8 mouse cellular contexts compared by ENCODE assay signal in the genomic region with DNA sequence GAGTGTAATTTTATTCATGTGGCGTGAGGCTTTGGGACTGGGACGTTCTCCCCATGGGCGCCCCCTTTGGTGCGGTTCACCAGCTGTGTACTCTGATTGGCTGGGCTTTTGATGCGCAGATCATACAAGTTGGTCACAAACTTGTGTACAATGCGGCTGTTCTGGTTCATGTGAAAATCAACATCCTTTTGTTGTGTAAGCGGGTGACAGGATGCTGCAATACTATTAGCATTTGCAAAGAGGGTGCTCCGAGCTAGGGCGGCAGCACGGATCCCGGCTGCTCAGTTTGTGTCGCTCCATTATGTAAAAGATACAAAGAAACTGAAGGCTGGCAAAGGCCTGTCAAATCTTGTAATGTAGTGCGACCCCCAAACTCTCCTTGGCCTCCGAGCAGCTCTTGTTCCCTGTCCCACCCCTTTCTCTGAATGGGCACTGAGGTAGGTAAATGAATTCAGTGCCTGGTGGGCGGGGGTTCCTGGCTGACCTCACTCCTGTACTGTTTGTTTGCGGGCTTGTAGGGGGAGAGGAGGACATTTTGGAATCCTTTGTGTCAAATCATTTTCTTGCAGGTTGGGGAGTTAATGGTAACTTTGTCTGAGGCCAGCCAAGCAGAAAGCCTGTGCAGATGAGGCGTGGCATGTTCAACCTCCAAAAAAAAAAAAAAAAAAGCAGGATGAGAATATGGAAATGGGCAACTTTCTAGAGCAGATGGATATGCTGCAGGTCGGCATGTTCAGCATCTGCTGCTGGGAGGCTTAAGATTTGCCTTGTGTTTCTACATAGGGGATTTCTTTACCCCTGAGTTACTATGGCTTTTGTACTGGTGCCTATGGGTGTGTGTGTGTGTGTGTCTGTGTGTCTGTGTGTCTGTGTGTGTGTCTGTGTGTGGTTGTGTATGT.
DNase-seq lines count a peak whose midpoint lies in the region; ATAC-seq and TF ChIP-seq lines count a peak whose summit lies in the region.

No protein-coding gene starts in this region.

- H3K9me3 ChIP-seq in heart, embryonic 14.5 days (ENCODE audit: control insufficient read depth, low read length): no peaks in the 10 kb centered on the region
- H3K9me3 ChIP-seq in heart, embryonic 16.5 days (replicated peaks; ENCODE audit: control insufficient read depth, low read length): no peaks in the 10 kb centered on the region
- H3K9me3 ChIP-seq in midbrain, postnatal 0 days (ENCODE audit: low read length): no peaks in the 10 kb centered on the region

- no peaks in the 10 kb centered on the region for H3K27me3 ChIP-seq in heart, embryonic 14.5 days (ENCODE audit: control insufficient read depth, insufficient read depth, low read length)
- peaks cover 2% of the 10 kb centered on the region; the same call in 1 of the 2 replicates for H3K27me3 ChIP-seq in heart, embryonic 16.5 days (ENCODE audit: control insufficient read depth, insufficient read depth, low read length)
- H3K27me3 ChIP-seq in midbrain, postnatal 0 days (ENCODE audit: insufficient read depth, low read length): peaks cover 17% of the 10 kb centered on the region

- H3K4me3 ChIP-seq in heart, embryonic 14.5 days (ENCODE audit: control insufficient read depth in 1 of 2, insufficient read depth in 1 of 2, low read depth in 1 of 2, low read length in 2 of 2): peak overlapping the region; percentile 18 to 34
- H3K4me3 ChIP-seq in heart, embryonic 16.5 days (ENCODE audit: low read length): peak overlapping the region; percentile 32
- H3K4me3 ChIP-seq in midbrain, postnatal 0 days (ENCODE audit: low read depth, low read length): peak overlapping the region; percentile 20

- peak; percentile 53 for TF ChIP-seq CTCF in midbrain, postnatal 0 days (IDR thresholded peaks at IDR 0.05)

- no peak for DNase-seq in heart, postnatal 14 days
- peak; percentile 34 for DNase-seq in WW6 (ENCODE audit: low read depth, low spot score)
- DNase-seq in left cerebral cortex, postnatal 4 days: peak; percentile 73
- DNase-seq in midbrain, postnatal 0 days (ENCODE audit: low spot score): peak; percentile 64

- WGBS in heart, embryonic 14.5 days: 22% methylated on average over 18 of the region's 18 CpGs
- WGBS in heart, embryonic 16.5 days: 23% methylated on average over 18 of the region's 18 CpGs
- WGBS in midbrain, postnatal 0 days: 7% methylated on average over 18 of the region's 18 CpGs

- 0 out of 2 replicates have a peak, but pooled peaks cover 2% of the 10 kb centered on the region for H3K36me3 ChIP-seq in heart, embryonic 14.5 days (ENCODE audit: control insufficient read depth, insufficient read depth, low read length)
- no peaks in the 10 kb centered on the region for H3K36me3 ChIP-seq in heart, embryonic 16.5 days (ENCODE audit: control insufficient read depth, insufficient read depth)
- peaks cover 5% of the 10 kb centered on the region; the same call in 1 of the 2 replicates for H3K36me3 ChIP-seq in midbrain, postnatal 0 days (ENCODE audit: insufficient read depth, low read length)

- intact Hi-C loops in heart, postnatal 14 days (cut with DNase I): no loop called here
- intact Hi-C loops in left cerebral cortex, postnatal 4 days (cut with DNase I): no loop called here

- no peak overlapping the region for H3K9ac ChIP-seq in heart, embryonic 14.5 days (ENCODE audit: low read length)
- peak overlapping the region; percentile 43; the same call in 1 of the 2 replicates for H3K9ac ChIP-seq in heart, embryonic 16.5 days (ENCODE audit: low read length)
- H3K9ac ChIP-seq in midbrain, postnatal 0 days (replicated peaks; ENCODE audit: low read length, poor library complexity, severe bottlenecking): 0 out of 2 replicates have a peak overlapping the region, but pooled peaks have one; percentile 4

- H3K4me2 ChIP-seq in heart, embryonic 14.5 days (ENCODE audit: low read length): peak overlapping the region; percentile 60
- peak overlapping the region; percentile 59 for H3K4me2 ChIP-seq in heart, embryonic 16.5 days (ENCODE audit: low read depth, low read length)
- H3K4me2 ChIP-seq in midbrain, postnatal 0 days (ENCODE audit: low read depth, low read length, poor library complexity, severe bottlenecking): peak overlapping the region; percentile 47

- H3K4me1 ChIP-seq in heart, embryonic 14.5 days (ENCODE audit: control insufficient read depth in 2 of 2, insufficient read depth in 2 of 2, low read length in 2 of 2): no peaks in the 10 kb centered on the region; a peak in 1 of 4 replicates
- H3K4me1 ChIP-seq in heart, embryonic 16.5 days (ENCODE audit: control insufficient read depth, insufficient read depth, low read length): peaks cover 3% of the 10 kb centered on the region; the same call in 1 of the 2 replicates
- no peaks in the 10 kb centered on the region for H3K4me1 ChIP-seq in midbrain, postnatal 0 days (ENCODE audit: insufficient read depth, low read length)

- H3K27ac ChIP-seq in heart, embryonic 14.5 days (replicated peaks in 1 of 2; ENCODE audit: control insufficient read depth in 1 of 2, insufficient read depth in 1 of 2, low read depth in 2 of 2, low read length in 2 of 2): no peak overlapping the region
- no peak overlapping the region for H3K27ac ChIP-seq in heart, embryonic 16.5 days (ENCODE audit: low read length)
- H3K27ac ChIP-seq in midbrain, postnatal 0 days (ENCODE audit: low read depth, low read length): no peak overlapping the region

- ATAC-seq in heart, embryonic 14.5 days (ENCODE audit: insufficient number of reproducible peaks, insufficient read depth, low FRiP score, low read depth): no peak
- no peak for ATAC-seq in heart, embryonic 16.5 days (replicated peaks; ENCODE audit: extremely low read depth, insufficient read depth, low FRiP score)
- peak; percentile 72 for ATAC-seq in midbrain, postnatal 0 days (ENCODE audit: low FRiP score)
- ATAC-seq in erythroid progenitor cell, adult 5-6 weeks (replicated peaks; ENCODE audit: low FRiP score, poor library complexity, severe bottlenecking): no peak
- no peak for ATAC-seq in inflammation-experienced regulatory T-cells, adult 6 months

Comparison
In these comparisons a context has a peak if more than half of its experiments do, and no peak if none do; other contexts are left out.
1. DNase-seq: peak in WW6 (single experiment), left cerebral cortex, postnatal 4 days (single experiment) and midbrain, postnatal 0 days (single experiment); none in heart, postnatal 14 days (0 of 2).
2. Peak in every context shown above with its lines, with median percentiles within 50 percentile points of each other: H3K4me2 ChIP-seq and H3K4me3 ChIP-seq.